Mouse (Mus musculus) brain, embryonic 14.5 days (tissue): Measurements from ENCODE around the gene Eipr1.

Experiments
- CTCF ChIP-seq: fragments of 200-500 bp; IDR thresholded peaks from 2 replicates; pipeline ENCODE4 v1.5.1; 2012; ENCODE audit warnings: inconsistent platforms, mild to moderate bottlenecking, moderate library complexity, borderline replicate concordance; ENCODE audit not compliant: insufficient read depth, insufficient read length; ENCODE audit errors: extremely low read depth
- POLR2A ChIP-seq: fragments of 200-500 bp; IDR thresholded peaks from 2 replicates; pipeline ENCODE4 v1.6.1; 2012; ENCODE audit warnings: mild to moderate bottlenecking, inconsistent platforms, borderline replicate concordance; ENCODE audit not compliant: poor library complexity, insufficient read depth, insufficient read length, severe bottlenecking; ENCODE audit errors: extremely low read depth

DNA sequence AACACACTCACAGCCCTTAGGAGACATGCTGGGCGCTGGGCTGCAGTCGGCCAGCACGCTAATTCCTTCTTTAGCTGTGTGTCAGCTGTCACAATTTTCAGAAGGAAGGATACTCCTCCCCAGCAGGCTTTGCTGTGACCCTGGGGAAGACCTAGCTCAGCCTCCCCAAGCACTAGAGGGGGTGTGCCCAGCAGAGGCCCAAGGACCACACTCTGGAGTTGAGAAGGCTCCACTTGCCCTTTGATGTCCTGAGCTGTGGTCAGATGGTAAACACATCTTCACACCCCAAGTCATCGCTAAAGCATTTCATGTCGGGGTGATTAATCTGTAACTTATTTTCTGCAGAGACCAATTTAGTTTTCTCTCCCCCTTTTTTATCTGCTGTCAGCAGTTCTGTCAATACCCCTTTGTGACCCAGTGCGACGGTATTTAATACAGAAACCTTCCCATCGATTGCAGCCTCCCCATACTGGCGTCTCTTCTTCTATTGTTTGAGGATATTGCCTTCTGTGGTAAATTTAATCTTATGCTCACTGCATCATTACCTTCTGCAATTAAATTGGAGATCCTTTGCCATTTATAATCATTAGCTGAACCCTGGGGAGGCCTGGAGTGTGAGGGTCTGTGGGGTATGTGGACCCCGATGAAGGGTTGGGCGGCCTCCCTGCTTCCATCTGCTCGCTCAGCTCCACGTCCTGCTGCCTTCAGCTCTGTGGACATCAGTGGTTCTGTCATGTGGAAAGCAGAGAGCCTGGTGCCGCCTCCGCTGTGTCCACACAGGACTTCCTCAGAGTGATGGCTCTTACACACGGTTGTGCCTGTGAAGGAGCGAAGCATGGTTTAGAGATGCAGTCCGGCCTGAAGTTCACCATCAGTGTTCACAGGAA is 97.4 kb downstream of the Eipr1 start:
- TF ChIP-seq CTCF (no peak), POLR2A (no peak)
